Mouse (Mus musculus) frontal cortex, adult (tissue): ENCODE data around the gene Arhgef3.

ENCODE experiments used
- ATAC-seq: cut with Nextera tagmentation; 2 replicates; pipeline ENCODE4 v1.9.2; 2017; ENCODE audit warnings: mild to moderate bottlenecking, moderate library complexity, mixed read lengths; ENCODE audit not compliant: low TSS enrichment

Arhgef3 gene

DNA sequence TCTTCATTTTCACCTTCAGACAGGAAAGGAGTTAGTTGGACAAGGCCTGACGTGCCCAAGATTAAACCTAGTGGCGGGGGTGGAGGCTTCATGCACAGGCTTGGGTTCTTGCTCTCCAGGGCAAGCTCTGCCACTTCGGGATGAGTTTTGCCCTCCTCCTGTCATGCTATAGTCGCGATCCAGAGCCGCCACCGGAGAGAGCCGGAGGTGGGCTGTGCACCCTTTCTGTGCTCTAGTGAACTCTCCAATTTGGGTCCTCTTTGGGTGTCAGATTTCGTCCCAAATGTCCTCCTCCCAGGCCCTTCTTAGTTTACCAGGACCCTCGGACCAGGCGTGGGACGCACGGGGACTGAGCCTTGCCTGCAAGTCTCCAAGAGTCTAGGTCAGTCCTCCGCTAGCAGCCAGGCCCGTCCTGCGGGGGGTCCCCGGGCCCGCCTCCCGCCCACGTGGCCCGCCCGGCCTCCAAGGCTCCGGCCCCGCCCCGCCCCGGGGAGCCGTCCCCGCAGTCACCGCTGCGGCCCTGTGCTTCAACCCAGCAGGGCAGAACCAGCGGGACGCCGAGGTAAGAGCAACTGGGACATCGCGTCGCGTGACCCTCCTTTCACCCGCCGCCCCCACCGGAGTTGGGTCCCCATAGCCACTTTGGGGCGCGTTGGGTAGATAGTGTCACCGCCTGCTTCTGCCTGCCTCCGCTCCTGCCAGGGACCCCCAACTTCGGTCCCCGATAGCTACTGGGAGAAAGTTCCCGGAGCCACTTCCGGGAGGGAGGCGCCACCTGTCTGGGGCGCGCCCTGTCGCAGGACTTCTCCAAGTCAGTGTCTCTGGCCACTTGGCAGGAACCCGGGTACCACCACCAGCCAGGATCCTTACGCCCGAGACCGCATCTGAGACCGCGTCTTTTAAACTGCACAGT is at the start of gene Arhgef3:
Gene Arhgef3, plus strand, starts transcription at position 538 of the 913 bp plus-strand sequence.
- ATAC-seq: no peak

DNA sequence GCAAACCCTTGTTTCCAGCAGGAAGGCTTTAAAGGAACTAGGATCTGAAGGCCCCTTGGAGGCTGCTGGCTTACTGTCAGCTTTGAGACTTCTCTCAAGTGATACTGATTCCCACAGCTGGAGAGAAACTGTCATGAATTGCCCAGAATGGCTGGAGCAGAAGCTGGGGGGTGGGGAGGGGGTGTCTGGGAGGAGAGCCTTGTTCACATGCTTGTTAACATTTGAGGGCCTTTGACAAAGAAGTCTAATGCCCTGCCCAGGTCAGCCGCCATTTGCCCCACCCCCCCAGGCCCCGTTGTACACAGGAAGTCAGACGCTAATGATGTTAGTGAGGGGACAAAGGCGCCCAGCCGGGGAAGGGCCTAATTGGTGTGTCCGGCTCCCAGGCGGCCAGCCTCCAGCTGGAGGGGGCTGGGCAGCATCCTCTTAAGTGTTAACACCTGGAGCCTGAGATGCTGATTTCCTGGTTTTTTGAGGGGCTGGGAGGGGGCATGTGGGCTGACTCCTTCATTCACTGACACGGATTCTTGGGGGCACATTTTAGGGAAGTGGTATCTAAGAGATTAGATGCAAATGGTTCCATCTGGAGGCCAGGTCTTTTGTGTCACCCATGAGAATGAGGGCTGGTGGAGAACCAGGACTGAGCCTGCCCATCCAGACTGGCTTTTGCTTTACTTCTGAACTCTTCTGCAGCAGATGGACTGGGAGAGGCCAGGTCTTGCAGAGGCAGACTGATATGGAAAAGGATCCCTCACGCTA is 48.3 kb upstream of the Arhgef3 start:
- no peak for ATAC-seq

DNA sequence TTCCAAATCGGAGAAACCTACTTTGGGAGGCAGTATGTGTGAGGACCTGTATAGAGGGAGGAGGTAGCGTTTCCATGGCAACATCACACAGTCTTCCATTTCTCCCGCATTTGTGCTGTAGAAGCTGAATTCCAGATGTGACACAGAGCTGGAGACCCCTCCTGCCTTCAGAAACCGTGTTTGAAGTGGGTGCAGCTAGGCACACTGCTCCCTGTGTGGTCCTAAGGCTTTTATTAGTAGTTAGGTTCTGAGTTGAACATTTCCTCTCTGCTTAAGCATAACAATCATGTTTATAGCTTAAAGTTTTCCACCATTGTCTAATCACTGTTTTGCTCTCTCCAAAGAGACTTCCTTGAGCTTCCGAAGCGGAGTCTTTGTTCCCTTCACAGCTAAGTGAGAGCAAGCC is 46.8 kb upstream of the Arhgef3 start:
- ATAC-seq: no peak

DNA sequence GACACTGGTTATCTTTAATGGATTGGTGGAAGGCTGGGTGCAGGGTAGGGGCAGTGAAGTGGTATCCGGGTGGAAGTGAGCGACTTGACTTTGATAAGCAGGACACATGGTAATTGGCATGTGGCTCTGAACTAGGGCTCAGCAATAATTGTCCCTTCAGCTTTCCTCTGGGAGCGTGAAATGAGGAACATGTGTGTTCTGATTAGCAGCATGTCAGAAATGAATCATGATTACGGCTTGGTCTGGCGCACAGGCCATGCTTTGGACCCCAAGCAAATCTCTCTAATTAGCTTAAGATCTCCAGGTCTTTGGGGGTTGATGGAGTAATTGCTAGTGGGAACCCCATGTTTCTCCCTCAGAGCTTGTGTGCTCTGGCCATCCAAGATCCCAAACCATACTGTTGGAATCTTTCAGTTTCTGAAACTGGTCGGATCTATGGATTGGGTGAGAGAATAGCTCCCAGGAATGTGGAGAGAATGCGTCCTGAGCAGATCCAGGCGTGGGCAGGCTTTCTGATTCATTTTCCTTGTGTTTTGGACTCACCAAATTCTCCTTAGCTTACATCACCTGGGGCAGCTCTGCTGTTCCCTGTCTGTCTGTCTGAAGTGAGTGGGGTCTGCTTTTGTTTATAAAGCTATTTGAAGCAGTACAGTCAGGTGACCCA is 45.1 kb upstream of the Arhgef3 start:
- no peak for ATAC-seq

DNA sequence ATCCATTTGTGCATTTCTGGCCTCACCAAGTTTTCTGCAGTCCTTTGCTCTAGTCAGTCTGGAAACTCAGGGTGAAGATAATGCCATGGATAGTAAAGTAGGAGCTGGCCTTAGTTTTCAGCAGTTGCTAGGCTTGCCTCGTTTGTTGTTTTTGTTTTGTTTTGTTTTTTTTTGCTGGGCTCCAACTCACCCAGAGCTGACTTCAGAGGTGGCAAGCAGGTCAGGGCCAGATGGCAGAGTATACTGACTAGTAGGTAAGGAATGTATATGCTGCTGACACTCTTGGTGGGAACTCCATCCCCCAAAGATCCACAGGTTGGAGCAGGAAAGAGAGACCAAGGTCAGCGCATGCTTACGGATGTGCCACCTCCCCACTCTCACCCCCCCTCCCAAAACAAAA is 44.6 kb upstream of the Arhgef3 start:
- ATAC-seq: no peak

DNA sequence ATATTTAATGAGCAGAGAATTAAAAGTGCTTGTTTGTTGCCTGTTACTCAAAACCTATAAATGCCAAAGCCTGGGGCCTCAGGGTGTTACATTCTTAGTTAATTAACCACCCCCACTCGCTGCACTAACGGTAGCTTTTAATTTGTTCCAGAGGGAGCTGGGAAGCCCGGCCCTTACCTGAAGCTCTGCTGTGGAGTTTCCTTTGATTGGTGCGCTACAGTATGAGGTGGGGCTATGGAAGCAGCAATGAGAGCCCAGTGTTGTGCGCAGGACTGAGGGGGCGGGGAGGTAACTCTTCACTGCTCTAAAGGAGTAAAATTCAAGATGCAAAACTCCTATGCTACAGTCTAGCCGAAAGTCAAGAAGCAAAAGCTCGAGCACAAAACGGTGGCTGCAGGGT is 43.9 kb upstream of the Arhgef3 start:
- no peak for ATAC-seq

DNA sequence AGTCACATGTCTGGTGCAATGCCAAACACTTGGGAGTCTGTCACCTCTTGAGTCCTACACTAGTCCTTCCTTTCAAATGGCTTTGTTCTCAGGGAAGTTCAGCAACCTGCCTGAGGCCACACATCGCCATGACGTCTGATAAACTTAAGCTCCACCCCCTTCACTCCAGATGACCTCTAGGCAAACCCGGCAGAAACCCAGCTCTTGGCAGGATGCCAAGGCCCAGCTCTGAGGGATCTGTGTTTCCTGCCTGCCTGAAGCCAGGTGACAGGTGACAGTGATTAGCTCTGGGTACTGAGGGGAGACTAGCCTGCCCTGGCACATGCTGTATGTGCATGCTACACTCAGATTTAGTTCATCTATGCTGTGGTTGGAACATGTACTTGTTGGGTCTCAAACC is 42.7 kb upstream of the Arhgef3 start:
- no peak for ATAC-seq

DNA sequence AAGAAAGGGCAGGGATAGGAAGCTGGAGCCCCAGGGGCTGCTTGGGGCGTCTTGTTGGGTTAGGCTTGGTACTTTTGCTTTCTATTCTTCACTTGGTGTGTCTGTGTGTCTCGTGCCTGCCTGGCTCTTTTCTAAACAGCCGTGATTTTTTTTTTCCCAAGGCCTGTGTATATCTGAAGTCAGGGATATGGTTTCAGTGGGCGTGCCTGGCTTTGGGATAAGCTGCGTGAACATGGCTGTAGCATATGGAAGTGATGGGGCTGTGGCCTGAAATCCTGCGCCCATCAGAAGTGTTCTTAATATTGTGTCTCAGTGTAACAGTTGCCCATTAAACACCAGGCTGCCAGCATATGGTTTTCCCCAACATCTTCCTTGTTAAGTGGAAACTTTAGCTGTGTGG is 39.6 kb upstream of the Arhgef3 start:
- ATAC-seq: no peak

DNA sequence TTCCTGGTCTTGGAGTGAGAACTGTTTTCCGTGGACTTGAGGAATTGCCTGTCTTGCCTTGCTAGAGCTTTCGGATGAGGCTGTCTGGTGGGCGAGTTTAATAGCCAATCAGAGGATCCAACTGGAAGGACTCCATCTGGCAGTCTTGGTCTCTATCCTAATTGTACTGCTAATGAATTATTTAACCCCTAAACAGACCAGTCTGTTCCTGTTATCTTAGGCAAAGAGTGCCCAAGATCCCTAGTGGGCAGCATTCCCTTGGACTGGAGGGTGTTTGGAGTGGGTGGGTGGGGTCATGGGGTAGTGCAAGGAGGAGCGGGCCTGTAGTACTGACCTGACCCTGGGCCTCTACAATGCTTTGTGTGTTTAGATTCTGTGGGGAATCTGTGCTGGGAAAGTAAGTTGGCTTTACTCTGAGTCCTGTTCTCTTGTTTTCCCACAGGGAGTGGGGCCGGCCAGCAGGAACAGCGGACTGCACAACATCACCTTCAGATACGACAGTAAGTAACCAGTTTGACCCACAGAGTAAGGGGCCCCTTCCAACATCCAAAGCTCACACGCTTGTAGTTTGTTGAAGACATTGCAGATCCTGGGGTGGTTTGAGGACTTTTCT is 38.7 kb upstream of the Arhgef3 start:
- no peak for ATAC-seq

DNA sequence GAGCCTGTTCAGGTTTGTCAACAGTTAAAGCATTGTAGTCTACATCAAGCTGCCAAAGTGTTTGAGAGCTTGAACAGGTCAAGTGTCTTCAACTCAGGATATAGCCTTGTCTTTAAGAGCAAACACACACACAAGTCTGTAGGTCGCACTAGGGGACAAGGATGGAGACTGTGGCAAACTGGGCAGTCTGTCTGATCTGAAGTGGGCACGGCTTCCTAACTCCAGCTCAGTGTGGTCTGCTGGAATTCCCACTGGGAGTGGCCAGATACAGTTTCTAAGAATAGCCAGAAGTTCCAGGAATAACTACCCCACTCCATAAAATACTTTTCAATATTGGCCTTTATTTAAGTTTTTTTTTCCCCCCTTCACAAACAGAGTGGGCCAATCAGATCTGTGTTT is 38.2 kb upstream of the Arhgef3 start:
- ATAC-seq: no peak

DNA sequence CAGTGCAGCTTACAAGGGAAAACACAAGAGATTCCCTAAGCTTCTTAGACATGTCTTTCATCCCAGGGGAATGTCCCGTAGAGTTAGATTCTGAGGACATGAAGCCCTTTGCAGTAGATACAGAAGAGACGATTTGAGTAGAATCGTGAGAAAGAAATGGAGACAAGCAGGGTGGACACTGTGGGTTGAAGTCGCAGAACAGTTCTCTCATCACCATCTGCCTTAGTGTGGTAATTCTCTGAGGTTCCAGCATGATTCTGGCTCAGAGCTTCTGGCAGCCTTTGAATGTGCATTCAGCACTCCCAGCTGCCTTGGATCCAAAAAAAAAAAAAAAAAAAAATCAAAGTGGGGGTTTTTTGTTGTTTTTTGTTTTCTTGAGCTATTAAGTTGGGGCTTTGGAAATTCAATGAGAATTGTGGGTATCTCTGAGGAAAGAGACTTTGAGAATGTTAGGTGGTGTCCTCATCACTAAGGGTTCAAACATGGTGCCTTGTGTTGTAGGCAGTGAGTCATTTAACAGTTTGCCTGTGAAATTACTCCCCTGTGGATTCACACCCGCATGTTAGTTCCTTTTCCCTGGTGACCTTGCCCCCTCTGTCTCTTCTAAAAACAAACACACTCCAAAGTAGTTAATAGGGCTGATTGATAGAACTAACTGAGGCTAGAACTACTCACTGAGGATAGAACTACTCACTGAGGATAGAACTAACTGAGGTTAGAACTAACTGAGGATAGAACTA is 33.0 kb upstream of the Arhgef3 start:
- peak; percentile 99 for ATAC-seq

DNA sequence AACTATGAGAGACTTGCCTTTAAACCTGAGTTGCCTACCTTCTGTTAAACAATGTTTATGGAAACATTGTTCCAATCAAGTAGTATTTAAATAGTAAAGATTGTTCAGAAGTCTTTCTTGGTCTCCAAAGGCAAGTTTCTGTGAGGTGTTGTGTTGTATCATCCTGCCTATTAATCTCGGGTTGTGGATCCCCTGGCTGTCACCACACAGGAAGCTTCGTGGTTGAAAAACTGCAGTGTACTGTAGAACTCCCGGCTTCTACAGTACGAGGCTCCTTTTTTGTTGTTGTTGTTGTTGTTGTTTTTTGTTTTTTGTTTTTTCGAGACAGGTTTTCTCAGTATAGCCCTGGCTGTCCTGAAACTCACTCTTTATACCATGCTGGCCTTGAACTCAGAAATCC is 29.2 kb upstream of the Arhgef3 start:
- ATAC-seq: no peak

DNA sequence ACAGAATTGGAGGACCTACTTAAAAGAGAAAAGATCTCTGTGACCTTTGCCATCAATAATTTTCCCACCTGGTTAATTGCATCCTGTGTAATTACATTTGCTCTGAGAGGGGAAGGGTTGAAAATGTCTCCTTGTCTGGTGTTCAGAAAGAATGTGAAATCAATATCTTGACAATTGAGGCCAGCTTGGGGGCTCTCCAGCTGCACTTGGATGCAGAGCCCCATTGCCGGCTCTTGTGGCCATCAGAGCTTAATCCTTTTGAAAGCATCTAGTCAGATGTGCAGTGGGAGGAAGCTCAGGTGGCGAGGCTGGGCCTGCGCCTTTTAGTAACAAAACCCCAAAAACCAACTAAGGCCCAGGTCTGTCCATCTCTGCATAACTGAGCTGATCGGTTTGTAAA is 28.7 kb upstream of the Arhgef3 start:
- ATAC-seq: no peak

DNA sequence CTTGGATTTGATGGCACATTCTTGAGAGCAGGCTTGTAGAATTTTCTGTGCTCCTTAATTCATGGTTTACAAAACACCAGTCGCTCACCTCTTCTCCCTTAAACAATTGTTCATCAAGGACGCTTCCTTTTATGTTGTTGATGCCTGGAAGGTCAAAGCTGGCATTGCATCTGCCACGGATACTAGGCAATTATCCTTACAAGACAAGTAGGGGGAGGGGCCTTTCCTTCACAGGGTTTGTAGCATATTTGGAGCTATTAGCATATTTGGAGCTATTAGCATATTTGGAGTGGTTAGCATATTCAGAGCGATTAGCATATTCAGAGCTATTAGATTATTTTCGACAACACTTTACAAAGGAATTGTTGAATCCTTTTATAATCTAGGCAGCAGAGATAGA is 20.5 kb upstream of the Arhgef3 start:
- no peak for ATAC-seq

DNA sequence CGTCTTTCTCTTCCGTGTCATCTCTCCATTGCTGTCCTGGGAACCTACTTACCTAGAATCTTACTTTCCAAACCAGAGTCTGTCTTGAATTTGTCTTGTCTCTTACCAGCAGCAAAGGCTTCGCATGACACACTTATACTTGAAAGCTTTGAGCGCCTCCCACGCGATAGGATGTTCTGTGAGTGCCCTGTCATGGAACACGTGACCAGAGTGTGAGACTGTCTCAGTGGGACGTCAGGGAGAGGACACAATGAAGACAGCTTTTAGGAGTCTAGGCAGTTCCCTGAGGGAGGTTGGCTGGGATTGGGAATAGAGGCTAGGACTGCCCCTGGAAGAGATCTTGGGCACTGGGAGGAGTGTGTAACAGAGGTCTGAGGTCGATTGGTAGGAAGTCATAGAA is 18.6 kb upstream of the Arhgef3 start:
- ATAC-seq: peak; percentile 69; the same call in 1 of the 2 replicates

DNA sequence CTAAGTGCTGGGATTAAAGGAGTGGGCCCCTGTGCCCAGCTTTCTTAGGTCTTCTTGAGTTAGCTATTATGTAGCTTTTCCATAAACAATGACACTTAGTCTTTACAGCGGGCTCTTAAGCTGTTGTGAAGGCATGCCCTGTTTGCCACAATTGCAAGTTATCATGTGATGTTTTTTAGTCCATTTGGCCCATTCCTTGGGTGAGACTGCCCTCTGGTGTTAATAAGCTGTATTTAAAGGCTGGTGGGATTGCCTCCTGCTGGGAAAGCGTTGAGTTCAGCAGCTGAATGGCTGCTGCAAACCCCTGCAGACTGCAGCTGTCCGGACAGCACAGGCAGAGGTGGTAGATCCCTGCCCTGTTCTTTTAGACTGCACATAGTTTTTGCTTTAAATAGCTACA is 17.9 kb upstream of the Arhgef3 start:
- 0 out of 2 replicates have a peak, but pooled peaks have one; percentile 33 for ATAC-seq

DNA sequence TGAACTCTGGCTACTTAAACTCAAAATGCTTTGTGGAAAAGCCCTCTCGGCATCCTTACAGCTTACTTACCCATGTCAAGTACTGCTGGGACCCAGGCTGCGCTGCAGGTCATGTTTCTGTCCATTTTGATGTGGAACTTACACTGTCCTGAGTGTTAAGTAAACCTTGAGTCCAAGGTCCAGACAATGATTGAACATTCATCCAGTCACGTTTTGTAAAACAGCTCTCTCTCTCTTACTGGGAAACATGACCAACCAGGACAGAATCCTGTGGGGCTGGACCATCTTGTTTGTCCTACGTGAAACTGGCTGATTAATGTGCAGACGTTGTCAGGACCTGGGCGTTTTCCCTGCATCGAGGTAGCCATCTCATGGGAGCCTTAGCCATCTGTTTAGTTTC is 13.0 kb upstream of the Arhgef3 start:
- ATAC-seq: no peak

DNA sequence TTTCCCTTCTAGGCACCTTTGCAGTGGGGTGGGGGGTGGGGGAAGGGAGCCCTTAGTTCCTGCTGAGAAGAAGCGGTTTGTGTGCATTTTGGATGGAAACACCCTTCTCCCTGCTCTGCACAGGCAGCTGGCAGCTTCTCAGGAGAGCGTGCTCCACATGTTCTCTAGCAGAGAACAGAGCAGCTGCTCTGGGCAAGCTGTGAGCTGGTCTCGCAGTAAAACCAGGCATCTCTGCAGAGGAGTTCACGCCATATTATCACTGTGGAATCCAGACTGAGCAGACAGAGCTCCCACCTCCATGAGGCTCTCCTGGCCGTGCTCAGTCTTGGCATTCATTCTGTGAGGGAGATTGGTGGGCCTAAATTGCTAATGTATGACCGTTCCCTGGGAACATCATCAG is 12.0 kb upstream of the Arhgef3 start:
- ATAC-seq: peak; percentile 77

DNA sequence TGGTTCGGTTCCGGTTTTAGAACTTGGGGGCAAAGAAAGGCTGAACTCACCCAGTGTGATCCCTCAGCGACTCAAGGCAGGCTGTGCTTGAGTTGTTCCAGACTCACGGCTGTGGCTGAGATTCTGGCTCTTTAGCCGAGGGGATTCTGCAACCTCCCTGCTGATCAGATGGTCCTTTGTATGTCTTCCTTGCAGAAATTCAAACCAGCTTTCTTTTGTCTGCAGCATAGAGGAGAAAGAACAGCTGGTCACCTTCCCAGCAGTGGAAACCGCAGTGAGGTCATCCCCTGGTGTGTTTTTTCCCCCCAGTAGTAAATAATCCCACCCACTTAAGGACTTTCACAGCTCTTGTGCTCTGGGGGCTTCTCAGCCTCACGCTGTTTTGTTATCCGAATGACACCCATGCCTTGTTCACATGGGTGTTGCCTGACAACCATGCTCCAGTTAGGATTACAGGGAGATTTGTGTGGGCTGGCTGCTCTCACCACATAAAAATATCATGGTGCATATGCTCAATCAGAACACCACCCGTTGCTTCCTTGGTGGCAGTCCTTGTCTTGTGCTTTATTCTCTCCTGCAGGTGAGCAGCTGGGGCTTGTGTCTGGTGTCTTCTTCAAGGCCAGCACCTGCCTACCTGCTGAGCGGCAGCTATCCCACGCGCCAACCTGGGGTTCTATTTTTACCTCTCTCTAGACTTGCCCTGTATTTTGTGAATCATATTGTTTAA is 8.8 kb upstream of the Arhgef3 start:
- peak; percentile 88 for ATAC-seq

DNA sequence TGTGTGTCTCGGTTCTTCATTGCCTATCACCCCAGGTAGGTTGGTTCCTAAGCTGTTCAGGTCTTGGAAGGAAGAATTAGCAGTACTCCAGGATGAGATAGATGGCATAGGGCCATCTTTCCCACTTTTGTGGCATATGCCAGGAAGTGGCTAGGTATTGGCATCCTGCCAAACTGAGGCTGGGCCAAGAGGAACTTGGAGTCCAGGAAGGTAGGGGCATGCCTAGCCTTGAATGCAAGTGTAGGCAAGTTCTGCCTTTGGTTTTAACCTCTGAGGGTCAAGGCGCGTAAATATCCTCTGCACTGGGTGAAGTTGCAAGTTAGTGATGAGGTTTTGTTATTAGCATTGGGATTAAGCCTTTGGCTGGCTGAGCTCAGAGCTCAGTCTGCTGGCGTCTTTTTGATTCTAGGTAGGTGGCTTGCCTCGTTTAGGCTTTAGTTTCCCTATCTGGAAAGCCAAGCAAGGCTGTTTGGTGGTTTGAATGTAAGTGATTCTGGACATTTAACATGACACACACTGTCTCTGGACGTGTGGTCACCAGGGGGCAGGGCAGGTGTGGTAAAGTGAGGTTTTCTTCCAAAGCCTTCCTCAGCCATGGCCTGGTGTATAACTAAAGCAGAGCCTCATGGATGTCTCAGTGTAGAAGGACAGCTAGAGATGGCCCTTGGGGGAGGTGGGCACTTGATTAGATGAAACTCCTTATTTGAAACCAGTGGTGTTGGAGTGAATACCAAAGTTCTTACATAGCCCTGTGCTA is 5.8 kb upstream of the Arhgef3 start:
- ATAC-seq: no peak
